Mouse (Mus musculus): Measurements from ENCODE around the gene Commd3. TPM values are rescaled to one million over a fixed set of nuclear protein-coding genes. Genes with fewer than 3 reads are reported as not detected.

Commd3 gene
- polyA plus RNA-seq, 1 experiment from 2014 or later, result 135 TPM

GRCm38 (mm10) chr2:18676457-18676935 is 4.3 kb downstream of the Commd3 start:
- Histone ChIP-seq H3K4me2 (replicated peaks) (peak overlapping the region; percentile 81), H3K27ac (replicated peaks) (peak overlapping the region; percentile 98), H3K4me3 (peak overlapping the region; percentile 88), H3K9ac (replicated peaks) (peak overlapping the region; percentile 95), H3K4me1 (peaks cover 47% of the 10 kb centered on the region), H3K36me3 (no peaks in the 10 kb centered on the region), H3K27me3 (peaks cover 36% of the 10 kb centered on the region), H3K9me3 (no peaks in the 10 kb centered on the region)
- WGBS, result 2% methylated on average over 22 of the region's 64 CpGs
- peak; percentile 90 for ATAC-seq (ENCODE audit: low FRiP score, low read depth)

- WGBS, result 1% methylated on average over 43 of the region's 77 CpGs
These were observed 4.8 kb downstream of the Commd3 start, which contains the start of gene Bmi1 for GRCm38 (mm10) chr2:18676936-18677491. Bmi1 (plus strand) TSS chr2:18677018.

GRCm38 (mm10) chr2:18677631-18678471 is 5.7 kb downstream of the Commd3 start:
- WGBS, result under 1% methylated on average over 37 of the region's 55 CpGs
- peak overlapping the region; percentile 56; the same call in 1 of the 2 replicates for H3K27ac ChIP-seq (replicated peaks)

More at GRCm38 (mm10) chr2:18676936-18677491, 4.8 kb downstream of the Commd3 start, which contains the start of gene Bmi1:
- peak within 1 kb of the TSS; percentile 88 for H3K4me3 ChIP-seq
- H3K4me1 ChIP-seq, result peaks cover 47% of the 10 kb centered on the region
- no peaks in the 10 kb centered on the region for H3K9me3 ChIP-seq
- H3K4me2 ChIP-seq (replicated peaks), result peak within 1 kb of the TSS; percentile 81
- peaks cover 39% of the 10 kb centered on the region for H3K27me3 ChIP-seq
- peak within 1 kb of the TSS; percentile 98 for H3K27ac ChIP-seq (replicated peaks)
- peak; percentile 76 for ATAC-seq (ENCODE audit: low FRiP score, low read depth)
- peak within 1 kb of the TSS; percentile 95 for H3K9ac ChIP-seq (replicated peaks)
- H3K36me3 ChIP-seq, result no peaks in the 10 kb centered on the region

GRCm38 (mm10) chr2:18679701-18680100 is 7.5 kb downstream of the Commd3 start:
- H3K4me1 ChIP-seq, result peaks cover 36% of the 10 kb centered on the region
- ATAC-seq (ENCODE audit: low FRiP score, low read depth), result no peak
- H3K27ac ChIP-seq (replicated peaks), result no peak overlapping the region
- no peak overlapping the region for H3K9ac ChIP-seq (replicated peaks)
- H3K4me3 ChIP-seq, result no peak overlapping the region
- H3K36me3 ChIP-seq, result peaks cover 12% of the 10 kb centered on the region
- WGBS, result 21% methylated on average over 2 of the region's 2 CpGs
- H3K9me3 ChIP-seq, result no peaks in the 10 kb centered on the region
- no peak overlapping the region for H3K4me2 ChIP-seq (replicated peaks)
- peaks cover 47% of the 10 kb centered on the region for H3K27me3 ChIP-seq

More at GRCm38 (mm10) chr2:18677631-18678471, 5.7 kb downstream of the Commd3 start:
- peaks cover 46% of the 10 kb centered on the region for H3K27me3 ChIP-seq
- H3K4me3 ChIP-seq, result peak overlapping the region; percentile 88
- H3K36me3 ChIP-seq, result 0 out of 2 replicates have a peak, but pooled peaks cover 2% of the 10 kb centered on the region
- H3K4me1 ChIP-seq, result peaks cover 47% of the 10 kb centered on the region
- ATAC-seq (ENCODE audit: low FRiP score, low read depth), result peak; percentile 5; the same call in 1 of the 2 replicates
- H3K4me2 ChIP-seq (replicated peaks), result peak overlapping the region; percentile 81
- peak overlapping the region; percentile 95 for H3K9ac ChIP-seq (replicated peaks)
- no peaks in the 10 kb centered on the region for H3K9me3 ChIP-seq

GRCm38 (mm10) chr2:18680501-18680900 is 8.3 kb downstream of the Commd3 start:
- peaks cover 12% of the 10 kb centered on the region for H3K36me3 ChIP-seq
- no peaks in the 10 kb centered on the region for H3K9me3 ChIP-seq
- WGBS, result 0% methylated on average over 4 of the region's 4 CpGs
- no peak for ATAC-seq (ENCODE audit: low FRiP score, low read depth)
- H3K4me3 ChIP-seq, result peak overlapping the region; percentile 30
- H3K9ac ChIP-seq (replicated peaks), result peak overlapping the region; percentile 32; the same call in 1 of the 2 replicates
- H3K27ac ChIP-seq (replicated peaks), result no peak overlapping the region
- peaks cover 36% of the 10 kb centered on the region for H3K4me1 ChIP-seq
- peaks cover 47% of the 10 kb centered on the region for H3K27me3 ChIP-seq
- H3K4me2 ChIP-seq (replicated peaks), result peak overlapping the region; percentile 50

GRCm38 (mm10) chr2:18680961-18681360 is 8.8 kb downstream of the Commd3 start:
- WGBS, result 1% methylated on average over 22 of the region's 29 CpGs

GRCm38 (mm10) chr2:18684062-18684461 is 11.9 kb downstream of the Commd3 start:
- Histone ChIP-seq H3K9ac (replicated peaks) (no peak overlapping the region), H3K27me3 (peaks cover 63% of the 10 kb centered on the region), H3K9me3 (no peaks in the 10 kb centered on the region), H3K4me3 (no peak overlapping the region), H3K36me3 (peaks cover 12% of the 10 kb centered on the region), H3K27ac (replicated peaks) (no peak overlapping the region), H3K4me1 (peaks cover 23% of the 10 kb centered on the region), H3K4me2 (replicated peaks) (no peak overlapping the region)
- ATAC-seq (ENCODE audit: low FRiP score, low read depth), result no peak
- 54% methylated on average over 5 of the region's 5 CpGs for WGBS

More at GRCm38 (mm10) chr2:18680961-18681360, 8.8 kb downstream of the Commd3 start:
- Histone ChIP-seq H3K9me3 (no peaks in the 10 kb centered on the region), H3K36me3 (peaks cover 12% of the 10 kb centered on the region), H3K27me3 (peaks cover 42% of the 10 kb centered on the region), H3K27ac (replicated peaks) (no peak overlapping the region), H3K4me1 (peaks cover 31% of the 10 kb centered on the region), H3K4me2 (replicated peaks) (peak overlapping the region; percentile 50), H3K9ac (replicated peaks) (peak overlapping the region; percentile 32), H3K4me3 (peak overlapping the region; percentile 30)
- ATAC-seq (ENCODE audit: low FRiP score, low read depth), result no peak

GRCm38 (mm10) chr2:18686386-18686785 is 14.2 kb downstream of the Commd3 start:
- Histone ChIP-seq H3K27ac (replicated peaks) (no peak overlapping the region), H3K9me3 (no peaks in the 10 kb centered on the region), H3K4me3 (no peak overlapping the region), H3K4me2 (replicated peaks) (no peak overlapping the region), H3K9ac (replicated peaks) (no peak overlapping the region), H3K36me3 (peaks cover 12% of the 10 kb centered on the region), H3K4me1 (peaks cover 19% of the 10 kb centered on the region), H3K27me3 (peaks cover 64% of the 10 kb centered on the region)
- ATAC-seq (ENCODE audit: low FRiP score, low read depth), result no peak
- 17% methylated on average over 6 of the region's 6 CpGs for WGBS

- Histone ChIP-seq H3K9me3 (no peaks in the 10 kb centered on the region), H3K27ac (replicated peaks) (no peak overlapping the region), H3K4me2 (replicated peaks) (no peak overlapping the region), H3K4me1 (peaks cover 19% of the 10 kb centered on the region), H3K36me3 (peaks cover 12% of the 10 kb centered on the region), H3K4me3 (no peak overlapping the region), H3K9ac (replicated peaks) (no peak overlapping the region), H3K27me3 (peaks cover 62% of the 10 kb centered on the region)
- ATAC-seq (ENCODE audit: low FRiP score, low read depth), result no peak
- WGBS, result 9% methylated on average over 8 of the region's 8 CpGs
These were observed 14.8 kb downstream of the Commd3 start for GRCm38 (mm10) chr2:18686826-18687519.

GRCm38 (mm10) chr2:18687671-18688170 is 15.5 kb downstream of the Commd3 start:
- no peaks in the 10 kb centered on the region for H3K9me3 ChIP-seq
- 5% methylated on average over 9 of the region's 9 CpGs for WGBS
- no peak overlapping the region for H3K4me2 ChIP-seq (replicated peaks)
- no peak overlapping the region for H3K4me3 ChIP-seq
- peaks cover 19% of the 10 kb centered on the region for H3K4me1 ChIP-seq
- H3K27me3 ChIP-seq, result peaks cover 63% of the 10 kb centered on the region
- H3K36me3 ChIP-seq, result peaks cover 12% of the 10 kb centered on the region
- H3K27ac ChIP-seq (replicated peaks), result no peak overlapping the region
- no peak overlapping the region for H3K9ac ChIP-seq (replicated peaks)
- ATAC-seq (ENCODE audit: low FRiP score, low read depth), result no peak

GRCm38 (mm10) chr2:18688286-18688685 is 16.1 kb downstream of the Commd3 start:
- H3K27ac ChIP-seq (replicated peaks), result no peak overlapping the region
- peaks cover 8% of the 10 kb centered on the region for H3K36me3 ChIP-seq
- H3K27me3 ChIP-seq, result peaks cover 64% of the 10 kb centered on the region
- WGBS, result 5% methylated on average over 6 of the region's 6 CpGs
- peaks cover 19% of the 10 kb centered on the region for H3K4me1 ChIP-seq
- peak overlapping the region; percentile 87 for H3K4me2 ChIP-seq (replicated peaks)
- H3K9me3 ChIP-seq, result no peaks in the 10 kb centered on the region
- no peak overlapping the region for H3K9ac ChIP-seq (replicated peaks)
- ATAC-seq (ENCODE audit: low FRiP score, low read depth), result no peak
- peak overlapping the region; percentile 53; the same call in 1 of the 2 replicates for H3K4me3 ChIP-seq

All from midbrain, embryonic 12.5 days (tissue).